Mouse (Mus musculus): ENCODE measurements around the gene Ankfy1.
"Not testable (repeated sequence)": the region's sequence is repeated elsewhere in the genome, so short reads cannot be mapped to it uniquely, and the experiment has no call there.

Ankfy1 gene

DNA sequence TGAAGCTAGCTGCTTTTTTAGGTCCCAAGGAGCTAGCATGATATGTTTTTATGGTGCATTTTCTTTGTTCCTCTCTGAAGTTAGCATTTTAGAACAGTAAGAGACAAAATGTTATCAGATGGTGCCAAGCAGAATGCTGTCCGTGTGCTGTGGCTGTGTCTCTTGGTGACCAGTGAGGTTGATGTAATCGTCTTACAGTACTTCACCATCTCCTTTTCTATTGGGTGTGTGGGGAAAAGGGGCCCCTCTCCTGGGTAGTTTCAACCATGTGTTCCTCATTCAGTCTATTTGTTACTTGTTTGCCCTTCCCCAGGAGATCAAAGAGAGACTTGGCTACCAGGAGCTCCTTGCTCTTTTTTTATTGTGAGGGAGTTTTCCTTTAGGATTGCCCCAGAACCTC, 33.4 kb downstream of the Ankfy1 start:
- DNase-seq (ENCODE audit: low spot score) = no peak

DNA sequence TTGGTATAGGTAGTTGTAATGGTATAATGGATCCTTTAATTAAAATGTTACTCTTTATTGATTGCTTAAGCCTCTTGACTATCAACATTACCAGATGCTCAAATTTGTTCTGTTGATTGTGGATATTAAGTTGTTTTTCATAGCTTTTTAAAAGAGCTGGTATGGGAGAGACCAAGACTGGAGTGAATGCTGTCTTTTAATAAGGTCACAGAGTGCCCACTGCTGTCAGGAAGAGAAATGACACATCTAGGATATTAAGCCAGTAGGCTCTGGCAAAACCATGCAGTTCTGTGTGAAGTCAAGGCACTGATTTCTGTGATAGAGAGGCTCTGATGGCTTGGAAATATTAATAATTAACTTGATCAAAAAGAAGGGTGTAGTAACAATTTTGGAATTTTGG, 34.1 kb downstream of the Ankfy1 start:
- DNase-seq (ENCODE audit: low spot score) = no peak

DNA sequence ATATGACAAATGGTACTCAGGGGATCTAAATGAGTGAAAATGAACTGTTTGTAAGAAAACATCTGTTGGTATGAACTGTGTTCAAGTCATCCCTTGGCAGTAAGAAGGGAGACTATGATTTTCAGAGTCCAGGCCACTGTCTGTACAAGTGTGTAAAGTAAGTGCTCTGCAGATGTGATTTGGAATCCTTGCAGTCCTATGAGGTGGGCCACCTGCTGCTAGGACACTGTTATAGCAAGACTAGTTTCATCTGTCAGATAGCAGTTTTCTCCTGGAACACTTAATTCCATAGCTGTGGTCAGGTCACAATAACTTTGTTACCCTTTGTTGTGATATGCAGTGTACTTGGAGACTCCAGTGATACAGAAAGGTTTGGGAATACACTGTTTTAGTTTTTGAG, 36.2 kb downstream of the Ankfy1 start:
- no peak for DNase-seq (ENCODE audit: low spot score)

DNA sequence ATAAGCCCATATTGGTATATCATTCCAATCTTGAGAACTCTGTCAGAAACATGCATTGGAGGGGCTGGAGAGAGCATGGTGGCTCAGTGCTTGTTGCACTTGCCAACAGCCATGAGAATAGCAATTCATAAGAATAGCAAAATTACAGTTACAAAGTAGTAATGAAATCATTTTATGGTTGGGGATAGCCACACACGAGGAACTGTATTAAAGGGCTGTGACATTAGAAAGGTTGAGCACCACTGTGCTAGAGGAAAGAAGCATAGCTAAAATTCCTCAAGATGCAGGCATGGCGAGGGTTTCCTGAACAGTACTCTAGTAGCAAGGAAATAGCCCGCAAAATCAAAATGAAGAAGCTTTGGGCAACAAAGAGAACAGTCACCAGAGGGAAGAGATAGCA, 43.9 kb downstream of the Ankfy1 start:
- no peak for DNase-seq (ENCODE audit: low spot score)

DNA sequence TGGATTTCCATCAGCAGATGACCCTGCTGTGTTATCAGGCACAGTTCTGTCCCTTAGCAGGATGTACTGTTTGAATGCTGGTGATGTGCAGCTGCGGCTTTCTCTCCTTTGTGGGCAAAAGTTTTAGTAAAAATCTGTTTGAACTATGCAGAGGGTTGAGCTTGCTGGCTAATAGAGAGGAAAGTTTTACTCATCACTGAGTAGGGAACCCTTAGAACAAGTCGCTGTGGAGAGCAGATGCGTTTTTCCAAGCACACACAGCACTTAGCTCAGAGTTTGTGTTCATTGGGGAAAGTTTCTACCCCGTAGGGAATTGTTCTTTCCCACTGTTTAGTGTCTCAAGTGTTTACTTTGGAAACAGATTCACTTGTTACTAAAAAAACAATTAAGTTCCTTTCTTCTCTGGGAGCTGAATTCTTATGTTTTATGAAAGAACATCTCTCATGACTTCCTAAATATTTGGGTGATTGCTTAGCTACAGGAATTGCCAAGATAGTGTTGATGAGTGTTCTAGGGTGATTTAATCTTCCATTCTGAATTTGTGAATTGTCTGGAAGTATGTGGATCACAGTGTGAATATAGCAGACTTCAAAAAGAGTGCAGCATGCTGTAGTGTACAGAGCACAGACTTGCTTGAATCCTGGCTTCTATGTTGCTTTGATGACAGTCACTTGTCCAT, 45.2 kb downstream of the Ankfy1 start:
- DNase-seq (ENCODE audit: low spot score) = no peak

DNA sequence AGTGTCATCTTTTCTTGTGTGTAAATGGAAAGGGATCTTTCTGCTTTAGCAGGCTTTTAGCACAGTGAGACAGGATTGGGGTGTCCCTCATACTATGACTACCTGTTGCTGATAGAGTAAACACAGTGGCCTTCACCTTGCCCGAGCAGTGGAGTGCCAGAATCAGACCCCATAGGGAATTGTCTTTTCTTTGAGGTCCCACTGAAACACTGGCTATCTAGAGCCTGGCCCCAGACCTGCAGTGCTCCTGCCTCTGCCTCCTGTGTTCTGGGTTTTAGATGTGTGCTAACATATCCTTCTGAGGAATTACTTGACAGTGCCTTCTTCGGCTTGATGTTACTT, 45.7 kb downstream of the Ankfy1 start:
- DNase-seq (ENCODE audit: low spot score) = no peak

DNA sequence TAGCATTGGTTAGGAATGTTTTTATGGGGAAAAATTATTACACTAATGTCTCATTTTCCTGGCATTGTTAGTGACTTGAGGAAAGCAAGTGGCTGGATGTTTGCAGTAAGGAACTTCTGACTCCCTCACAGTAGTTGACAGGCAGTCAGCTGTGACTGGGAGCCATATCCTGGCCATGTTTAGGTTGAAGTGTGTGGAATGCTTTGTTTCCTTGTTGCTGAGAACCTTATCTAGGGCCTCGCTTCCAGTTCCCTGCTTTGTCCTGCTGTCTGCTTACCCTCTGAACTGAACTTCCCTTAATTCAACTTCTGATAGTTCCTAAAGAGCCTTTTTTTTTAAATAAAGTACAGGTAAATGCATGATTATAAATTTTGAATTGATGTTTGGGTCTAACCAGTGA, 46.5 kb downstream of the Ankfy1 start:
- no peak for DNase-seq (ENCODE audit: low spot score)

DNA sequence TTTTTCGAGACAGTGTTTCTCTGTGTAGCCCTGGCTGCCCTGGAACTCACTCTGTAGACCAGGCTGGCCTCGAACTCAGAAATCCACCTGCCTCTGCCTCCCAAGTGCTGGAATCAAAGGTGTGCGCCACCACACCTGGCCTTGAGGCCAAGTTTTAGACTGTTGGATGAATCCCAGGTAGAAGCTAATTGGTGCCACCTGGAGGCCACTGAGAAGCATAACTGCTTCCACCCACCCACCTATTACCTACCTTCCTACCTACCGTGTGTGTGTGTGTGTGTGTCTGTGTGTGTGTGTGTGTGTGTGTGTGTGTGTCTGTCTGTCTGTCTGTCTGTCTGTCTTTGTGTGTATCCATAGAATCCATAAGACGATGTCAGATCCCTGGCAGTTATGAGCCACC, 47.7 kb downstream of the Ankfy1 start:
- not testable (repeated sequence) for DNase-seq (ENCODE audit: low spot score)

DNA sequence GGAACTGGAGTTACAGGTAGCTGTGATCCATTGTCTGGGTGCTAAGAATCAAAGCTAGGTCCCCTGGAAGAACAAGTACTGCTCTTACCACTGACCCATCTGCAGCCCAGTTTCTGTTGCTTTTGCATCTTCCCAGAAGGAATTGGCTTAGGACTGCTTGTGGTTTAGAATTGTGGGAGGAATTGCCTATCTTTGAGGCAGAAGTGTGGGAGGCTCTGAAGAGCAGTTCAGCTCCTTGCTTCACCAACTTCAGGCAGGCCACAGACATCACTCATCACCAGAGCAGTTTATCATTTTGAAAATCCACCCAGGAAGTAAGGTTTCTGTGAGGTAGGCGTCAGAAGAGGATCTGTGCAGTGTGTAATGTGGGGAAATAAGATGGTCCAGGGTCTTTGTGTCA, 49.2 kb downstream of the Ankfy1 start:
- DNase-seq (ENCODE audit: low spot score) = peak; percentile 9

DNA sequence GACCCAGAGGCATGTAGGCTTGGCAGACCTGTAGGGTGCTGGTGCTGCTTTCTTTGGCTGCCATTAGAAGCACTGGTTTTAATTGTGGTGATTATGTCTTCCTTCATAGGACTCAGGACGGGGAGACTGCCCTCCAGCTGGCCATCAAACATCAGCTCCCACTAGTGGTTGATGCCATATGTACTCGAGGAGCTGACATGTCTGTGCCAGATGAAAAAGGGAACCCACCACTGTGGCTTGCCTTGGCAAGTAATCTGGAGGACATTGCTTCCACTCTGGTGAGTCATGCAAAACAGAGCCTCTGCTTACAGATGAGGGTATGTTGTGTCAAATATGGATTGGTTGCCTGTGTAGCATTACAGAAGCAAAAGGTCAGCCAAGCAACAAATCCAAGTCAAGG, 62.1 kb downstream of the Ankfy1 start:
- no peak for DNase-seq (ENCODE audit: low spot score)

DNA sequence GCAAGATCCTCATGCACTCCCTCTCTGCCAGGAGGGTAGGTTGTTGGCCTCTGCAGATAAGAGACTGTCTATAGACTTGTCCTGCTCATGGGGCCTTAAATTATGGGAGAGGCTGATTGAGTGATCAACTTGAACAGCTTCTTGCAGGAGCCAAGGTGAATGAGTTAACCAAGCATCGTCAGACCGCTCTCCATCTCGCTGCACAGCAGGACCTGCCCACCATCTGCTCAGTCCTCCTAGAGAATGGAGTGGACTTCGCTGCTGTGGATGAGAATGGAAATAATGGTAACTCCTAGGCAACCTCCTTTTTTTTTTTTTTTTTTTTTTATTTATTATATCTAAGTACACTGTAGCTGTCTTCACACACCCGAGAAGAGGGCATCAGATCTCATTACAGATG, 68.5 kb downstream of the Ankfy1 start:
- no peak for DNase-seq (ENCODE audit: low spot score)

DNA sequence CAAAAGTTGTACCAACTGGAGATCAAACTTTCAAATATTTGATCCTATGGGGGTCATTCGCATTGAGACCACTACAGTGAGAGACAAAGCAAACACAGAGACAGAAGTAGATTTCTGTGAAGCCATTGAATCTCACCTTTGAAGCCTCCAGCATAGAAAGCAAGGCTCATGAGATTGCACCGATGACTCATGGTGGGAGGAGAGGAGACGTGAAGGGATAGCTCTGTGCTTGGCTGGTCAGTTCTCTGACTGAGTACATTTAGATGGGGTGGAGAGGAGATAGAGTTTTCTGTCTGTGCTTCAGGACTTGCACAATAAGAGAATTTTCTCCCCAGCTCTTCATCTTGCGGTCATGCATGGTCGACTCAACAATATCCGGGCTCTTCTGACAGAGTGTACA, 69.8 kb downstream of the Ankfy1 start:
- no peak for DNase-seq (ENCODE audit: low spot score)

DNA sequence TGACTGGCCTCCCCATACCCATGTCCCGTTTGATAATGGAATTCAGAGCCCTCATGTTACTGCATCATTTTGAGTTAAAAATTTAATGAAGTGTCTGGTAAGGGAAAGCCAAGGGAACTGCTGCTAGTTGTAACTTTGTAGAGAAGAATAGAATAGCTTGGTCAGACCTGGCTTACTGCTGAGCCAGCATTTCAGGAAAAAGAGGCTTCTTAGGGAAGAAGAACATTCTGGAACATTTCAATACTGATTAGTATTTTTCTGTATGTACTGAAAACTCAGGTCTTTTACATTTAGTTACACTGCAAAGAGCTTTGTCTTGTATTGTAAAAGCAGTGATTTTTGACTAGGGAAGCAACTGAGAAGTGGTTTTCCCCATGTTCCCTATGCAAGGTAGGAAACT, 71.0 kb downstream of the Ankfy1 start:
- DNase-seq (ENCODE audit: low spot score) = no peak

DNA sequence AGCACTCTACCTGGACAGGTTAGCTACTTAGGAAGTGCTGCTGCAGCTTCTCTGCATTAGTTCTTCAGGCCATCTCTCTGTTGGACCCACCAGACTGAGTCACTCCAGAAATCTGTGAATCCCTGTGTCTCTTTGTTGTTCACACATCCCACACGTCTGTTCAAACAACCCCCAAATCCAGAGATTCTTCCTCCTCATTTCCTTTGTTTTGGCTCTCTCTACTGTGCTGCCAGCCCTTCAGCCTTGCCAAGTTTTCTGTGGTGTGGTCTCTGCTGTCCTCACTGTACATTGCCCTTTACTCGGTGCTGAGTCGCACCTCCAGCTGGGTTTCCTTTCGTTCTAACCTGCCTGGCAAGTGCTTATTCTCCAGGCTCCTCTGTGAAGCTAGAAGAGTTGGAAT, 74.5 kb downstream of the Ankfy1 start:
- no peak for DNase-seq (ENCODE audit: low spot score)

DNA sequence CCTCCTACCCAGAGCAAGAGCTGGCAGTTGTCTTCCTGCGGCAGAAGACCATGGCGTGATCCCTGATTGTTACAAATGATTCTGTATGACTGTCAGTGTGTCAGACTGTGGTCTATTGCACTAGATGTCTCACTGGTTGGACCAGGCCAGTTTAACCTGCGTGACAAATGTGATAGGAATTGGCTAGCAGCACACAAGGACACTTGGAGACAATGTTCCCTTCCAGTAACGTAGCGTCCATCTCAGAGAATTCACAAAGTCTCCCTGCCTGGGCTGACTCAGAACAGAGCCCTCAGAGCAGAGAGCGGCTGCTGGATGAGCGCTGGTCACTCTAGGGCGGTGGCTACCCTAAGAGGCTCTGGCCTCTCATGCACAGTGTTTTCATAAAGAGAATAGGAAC, 77.9 kb downstream of the Ankfy1 start:
- no peak for DNase-seq (ENCODE audit: low spot score)

DNA sequence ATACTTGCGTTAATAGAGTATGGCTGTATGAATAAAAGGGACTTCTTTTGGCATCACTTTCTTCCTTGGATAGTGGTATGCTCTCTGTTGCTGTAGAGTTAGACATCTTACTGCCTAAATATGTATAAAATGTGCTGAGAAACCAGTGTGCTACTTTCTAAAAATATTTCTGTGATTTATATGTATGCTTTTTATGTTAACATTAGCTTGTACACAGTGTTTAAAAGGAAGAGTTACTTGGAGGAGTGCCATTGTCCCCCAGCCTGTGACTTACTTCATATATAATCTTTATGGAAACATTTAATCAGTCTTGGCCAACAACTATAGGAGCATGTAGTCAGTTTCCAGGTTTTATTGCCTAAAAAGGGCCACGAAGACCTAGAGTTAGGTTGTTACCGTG, 79.3 kb downstream of the Ankfy1 start:
- no peak for DNase-seq (ENCODE audit: low spot score)

DNA sequence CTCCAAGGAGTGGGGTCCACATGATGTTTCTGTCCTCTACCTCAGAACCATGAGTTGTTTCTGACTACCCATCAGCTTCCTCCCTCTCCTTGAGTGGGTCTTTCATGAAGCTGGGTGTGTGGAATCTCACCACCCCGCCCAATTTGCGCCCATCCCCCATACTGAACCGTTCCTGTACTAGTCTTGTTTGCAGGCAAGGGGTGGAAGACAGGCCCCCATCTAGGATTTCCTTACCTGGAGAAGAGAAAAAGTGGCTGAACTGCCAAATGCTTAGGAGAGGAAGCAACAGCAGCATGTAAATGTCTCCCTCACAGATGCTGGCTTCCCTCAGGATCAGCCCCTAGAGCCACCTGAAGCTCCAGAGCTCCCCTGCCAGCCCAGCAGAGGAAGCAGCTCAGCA, 80.5 kb downstream of the Ankfy1 start:
- DNase-seq (ENCODE audit: low spot score) = no peak

DNA sequence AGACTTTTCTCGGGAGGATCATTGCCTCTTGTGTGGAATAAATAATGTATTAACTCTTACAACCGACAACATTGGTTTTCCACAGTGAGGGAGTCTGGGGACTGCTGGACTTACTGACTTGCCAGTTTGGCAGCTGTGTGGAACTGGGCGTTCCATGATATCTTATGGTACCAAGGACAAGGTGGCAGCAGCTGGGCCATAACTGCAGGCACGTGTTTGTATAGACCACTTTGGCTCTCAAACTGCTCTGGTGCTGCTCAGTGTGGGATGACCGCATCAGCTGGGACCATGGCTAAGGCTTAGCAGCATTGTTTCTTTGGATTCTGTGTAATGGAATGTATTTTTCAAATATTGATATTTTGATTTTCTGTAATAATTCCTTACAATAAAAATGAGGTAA, 81.0 kb downstream of the Ankfy1 start:
- DNase-seq (ENCODE audit: low spot score) = no peak

DNA sequence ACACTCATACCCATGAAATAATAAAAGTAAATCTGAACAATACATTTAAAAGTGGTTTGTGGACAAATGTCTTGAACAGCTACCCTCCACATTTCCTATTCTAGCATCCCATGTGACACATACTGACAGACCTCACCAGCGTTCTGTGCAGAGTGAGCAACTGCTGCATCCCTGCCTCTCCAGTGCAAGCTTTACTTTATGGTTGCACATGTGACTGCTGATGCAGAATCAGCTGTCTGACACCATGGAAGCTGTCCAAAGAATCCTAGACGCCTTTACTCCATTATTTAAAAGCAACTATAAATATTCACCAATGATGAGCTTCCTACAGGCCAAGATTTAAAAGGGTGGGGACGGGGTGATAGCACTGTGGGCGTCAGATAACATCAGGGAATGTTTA, 81.7 kb downstream of the Ankfy1 start:
- no peak for DNase-seq (ENCODE audit: low spot score)

DNA sequence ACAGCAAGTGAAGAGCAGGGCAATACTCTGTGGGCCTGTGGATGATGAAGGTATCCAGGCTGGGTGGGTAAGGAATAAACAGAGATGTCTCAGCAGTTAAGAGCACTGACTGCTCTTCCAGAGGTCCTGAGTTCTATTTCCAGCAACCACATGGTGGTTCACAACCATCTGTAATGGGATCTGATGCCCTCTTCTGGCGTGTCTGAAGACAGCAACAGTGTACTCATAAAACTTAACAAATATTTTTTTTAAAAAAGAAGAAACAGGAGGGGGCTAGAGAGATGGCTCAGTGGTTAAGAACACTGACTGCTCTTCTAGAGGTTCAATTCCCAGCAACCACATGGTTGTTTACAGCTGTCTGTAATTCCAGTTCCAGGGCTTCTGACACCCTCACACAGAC, 82.8 kb downstream of the Ankfy1 start:
- DNase-seq (ENCODE audit: low spot score) = not testable (repeated sequence)

DNA sequence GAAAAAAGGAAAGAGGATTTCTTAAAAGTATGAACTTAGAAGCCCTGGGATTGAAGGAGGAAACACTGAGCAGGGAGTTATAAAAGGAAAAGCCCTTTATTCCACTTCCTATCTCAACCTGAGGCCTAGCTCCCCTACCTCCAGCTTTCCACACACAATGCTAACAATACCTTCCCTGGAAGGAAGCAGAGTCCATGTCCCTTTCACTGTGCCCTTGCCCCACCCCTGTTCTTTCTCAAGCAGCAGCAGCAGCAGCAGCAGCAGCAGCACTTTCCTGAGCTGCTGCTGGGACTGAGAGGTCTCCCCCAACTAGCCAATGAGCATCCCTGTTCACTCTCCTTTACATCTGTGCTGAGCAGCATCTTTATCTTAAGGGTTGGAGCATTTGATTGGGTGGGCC, 89.2 kb downstream of the Ankfy1 start:
- DNase-seq (ENCODE audit: low spot score) = no peak

DNA sequence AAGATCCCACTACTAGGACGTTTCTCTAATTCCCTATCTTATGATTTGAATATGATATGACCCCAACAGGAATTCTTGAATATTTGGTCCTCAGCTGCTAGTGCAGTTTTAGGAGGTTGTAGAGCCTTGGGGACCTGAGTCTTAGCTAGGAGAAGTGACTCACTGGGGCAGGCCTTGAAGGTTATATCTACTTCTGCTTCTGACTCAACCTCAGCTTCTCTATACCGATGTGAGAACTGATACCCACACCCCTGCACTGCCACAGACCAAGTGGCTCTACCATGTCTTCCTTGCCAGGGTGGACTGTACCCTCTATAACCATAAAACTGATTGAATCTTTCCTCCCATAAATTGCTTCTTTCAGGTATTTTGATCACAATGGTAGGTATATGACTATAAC, 92.3 kb downstream of the Ankfy1 start:
- DNase-seq (ENCODE audit: low spot score) = no peak

DNA sequence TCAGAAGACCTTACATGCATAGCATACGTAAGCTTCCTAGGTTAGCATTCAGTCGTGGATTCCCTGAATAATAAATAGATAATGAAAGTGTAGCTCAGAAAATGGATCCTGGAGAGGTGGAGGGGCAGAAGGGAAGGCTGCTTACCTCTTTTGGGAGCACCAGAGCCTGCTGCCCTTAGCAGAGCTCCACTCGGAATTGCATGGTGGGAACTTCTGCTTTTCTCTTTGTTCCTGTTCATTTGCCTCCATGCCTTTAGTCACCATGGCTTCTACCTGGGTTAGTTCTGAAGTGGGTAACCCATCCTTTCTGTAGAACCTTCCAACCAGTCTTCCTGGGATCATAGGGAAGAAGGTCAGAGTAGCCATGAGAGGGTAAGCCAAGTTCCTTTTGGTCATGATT, 92.7 kb downstream of the Ankfy1 start:
- DNase-seq (ENCODE audit: low spot score) = no peak

DNA sequence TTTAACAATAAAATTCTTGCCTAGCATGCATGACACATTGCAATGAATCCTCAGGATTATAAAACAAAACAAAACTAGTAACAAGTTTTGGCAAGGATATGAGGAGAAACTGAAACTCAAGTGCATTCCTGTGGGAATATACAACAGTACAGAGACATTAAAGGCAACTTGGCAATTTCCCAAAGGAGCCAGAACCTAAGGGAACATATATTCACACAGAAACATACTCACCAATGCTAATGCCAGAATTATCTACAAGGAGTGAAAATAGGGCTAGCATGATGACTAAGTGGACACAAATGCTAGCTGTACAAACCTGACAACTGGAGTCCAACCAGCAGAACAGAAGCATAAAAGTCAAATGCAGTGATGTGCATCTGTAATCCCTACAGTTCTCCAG, 102.2 kb downstream of the Ankfy1 start:
- no peak for DNase-seq (ENCODE audit: low spot score)

DNA sequence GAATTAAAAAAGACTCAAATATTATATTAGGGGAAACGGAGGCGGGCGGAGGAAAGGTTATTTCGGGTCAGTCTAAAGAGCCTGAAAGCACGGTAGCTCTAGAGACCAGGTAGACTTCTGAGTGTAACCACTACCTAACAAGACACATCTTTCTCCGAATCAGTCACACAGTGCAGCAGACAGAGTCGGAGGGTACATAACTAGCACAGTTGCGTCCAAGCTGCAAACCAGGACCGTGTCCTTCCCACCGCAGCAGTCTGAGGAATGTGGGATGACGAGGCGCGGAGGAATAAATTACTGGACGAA, 105.3 kb downstream of the Ankfy1 start:
- DNase-seq (ENCODE audit: low spot score) = no peak
